Mouse (Mus musculus): ENCODE measurements around the gene Kpnb1. TPM values are rescaled to one million over a fixed set of nuclear protein-coding genes. Genes with fewer than 3 reads are reported as not detected.

Gene Kpnb1
- polyA plus RNA-seq, 1 experiment: 87.9 TPM

DNA sequence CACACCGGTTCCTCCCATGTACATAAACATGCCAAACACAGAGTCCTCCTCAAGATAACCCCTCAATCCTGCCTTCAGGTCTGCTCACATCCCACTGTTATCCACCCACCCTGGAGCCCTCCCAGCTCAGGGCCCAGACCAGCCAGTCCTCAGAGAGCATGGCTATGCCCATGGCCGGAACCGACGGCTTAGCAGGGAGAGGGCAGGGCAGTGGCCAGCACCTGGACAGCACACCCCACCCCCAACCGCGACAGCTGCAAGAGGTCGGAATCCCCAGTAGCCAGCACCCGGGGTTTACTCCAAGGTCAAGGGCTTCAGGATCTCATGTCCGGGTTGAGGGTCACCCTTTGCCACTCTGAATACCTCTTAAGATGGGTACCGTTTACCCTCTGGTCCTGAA, 67.5 kb downstream of the Kpnb1 start:
- Histone ChIP-seq H3K27ac (ENCODE audit: insufficient read depth, low read depth, low read length) (no peak overlapping the region), H3K4me1 (ENCODE audit: control insufficient read depth, insufficient read depth, low read length) (no peaks in the 10 kb centered on the region), H3K4me3 (ENCODE audit: insufficient read depth, low read length) (no peak overlapping the region)
- TF ChIP-seq CTCF (IDR thresholded peaks at IDR 0.05; ENCODE audit: low read depth, low read length): no peak
- TF ChIP-seq POLR2A (IDR thresholded peaks at IDR 0.05; ENCODE audit: borderline replicate concordance, low read depth, low read length): no peak

DNA sequence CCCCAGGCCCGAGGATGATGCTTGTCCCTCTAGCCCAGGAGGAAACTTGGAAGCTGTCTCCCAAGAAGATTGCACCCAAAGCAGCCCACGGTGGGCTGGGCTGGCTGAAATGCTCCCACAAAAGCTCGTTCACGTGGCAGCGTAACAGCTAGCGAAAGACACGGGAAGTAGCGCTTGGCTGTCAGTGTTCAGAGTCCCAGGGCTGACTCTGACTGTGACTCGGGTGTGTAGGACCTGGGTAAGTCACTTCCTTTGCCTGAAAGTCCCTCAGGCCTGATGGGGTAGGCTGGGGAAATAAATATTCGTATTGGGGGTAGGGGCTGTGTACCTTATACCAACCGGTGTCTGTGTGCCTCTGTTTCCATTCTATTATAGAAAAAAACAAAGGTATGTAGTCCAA, 71.9 kb downstream of the Kpnb1 start:
- H3K27ac ChIP-seq (ENCODE audit: insufficient read depth, low read depth, low read length): no peak overlapping the region
- peak overlapping the region; percentile 56 for H3K4me3 ChIP-seq (ENCODE audit: insufficient read depth, low read length)
- TF ChIP-seq CTCF (IDR thresholded peaks at IDR 0.05; ENCODE audit: low read depth, low read length): no peak
- no peak for TF ChIP-seq POLR2A (IDR thresholded peaks at IDR 0.05; ENCODE audit: borderline replicate concordance, low read depth, low read length)
- H3K4me1 ChIP-seq (ENCODE audit: control insufficient read depth, insufficient read depth, low read length): no peaks in the 10 kb centered on the region

DNA sequence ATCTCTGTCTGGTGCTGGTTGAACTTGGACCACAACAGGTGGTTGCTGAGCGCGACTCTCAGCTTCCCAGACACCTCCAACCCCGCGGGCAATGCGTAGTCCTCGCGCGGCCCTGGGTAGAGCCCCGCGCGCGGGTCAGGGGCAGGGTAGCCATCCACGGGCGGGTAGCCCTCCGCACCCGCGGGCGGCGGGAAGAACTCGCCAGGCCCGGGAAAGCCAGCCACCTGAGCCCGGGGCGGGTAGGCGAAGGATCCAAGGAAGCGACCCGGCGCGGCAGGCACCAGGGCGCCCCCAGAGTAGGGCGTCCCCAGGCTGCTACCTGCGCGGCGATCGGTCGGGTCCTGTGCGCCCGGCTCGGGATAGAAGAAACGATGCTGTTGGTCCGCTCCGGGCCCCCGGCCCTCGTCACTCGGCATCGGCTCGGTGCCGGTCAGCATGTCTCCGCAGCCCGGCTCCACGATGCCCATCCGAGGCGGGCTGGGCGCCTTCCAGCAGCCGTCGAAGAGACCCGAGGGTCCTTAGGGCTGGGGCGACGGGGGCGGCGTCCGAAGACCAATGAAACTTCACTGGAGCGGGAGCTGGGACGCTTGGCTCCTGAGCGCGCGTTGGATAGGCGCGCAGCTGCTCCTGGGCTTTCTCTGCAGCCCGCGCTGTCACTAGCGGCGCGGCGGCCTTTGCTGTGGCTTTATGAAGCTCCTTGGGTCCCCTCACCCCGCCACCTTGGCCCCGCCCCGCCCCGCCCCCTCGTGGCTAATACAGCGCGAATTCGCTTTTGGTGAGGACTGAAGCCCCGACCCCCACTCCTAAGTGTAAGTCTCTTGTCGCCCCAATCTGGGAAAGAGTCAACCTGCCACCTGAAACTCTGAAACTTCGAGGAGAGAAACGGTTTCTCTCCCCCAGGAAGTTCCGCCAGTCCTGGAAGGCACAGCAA, 72.7 kb downstream of the Kpnb1 start, which contains the start of gene Tbx21:
Gene Tbx21, minus strand, starts transcription at position 661 of the 931 bp plus-strand sequence.
- TF ChIP-seq CTCF (IDR thresholded peaks at IDR 0.05; ENCODE audit: low read depth, low read length) (no peak), POLR2A (IDR thresholded peaks at IDR 0.05; ENCODE audit: borderline replicate concordance, low read depth, low read length) (no peak)

DNA sequence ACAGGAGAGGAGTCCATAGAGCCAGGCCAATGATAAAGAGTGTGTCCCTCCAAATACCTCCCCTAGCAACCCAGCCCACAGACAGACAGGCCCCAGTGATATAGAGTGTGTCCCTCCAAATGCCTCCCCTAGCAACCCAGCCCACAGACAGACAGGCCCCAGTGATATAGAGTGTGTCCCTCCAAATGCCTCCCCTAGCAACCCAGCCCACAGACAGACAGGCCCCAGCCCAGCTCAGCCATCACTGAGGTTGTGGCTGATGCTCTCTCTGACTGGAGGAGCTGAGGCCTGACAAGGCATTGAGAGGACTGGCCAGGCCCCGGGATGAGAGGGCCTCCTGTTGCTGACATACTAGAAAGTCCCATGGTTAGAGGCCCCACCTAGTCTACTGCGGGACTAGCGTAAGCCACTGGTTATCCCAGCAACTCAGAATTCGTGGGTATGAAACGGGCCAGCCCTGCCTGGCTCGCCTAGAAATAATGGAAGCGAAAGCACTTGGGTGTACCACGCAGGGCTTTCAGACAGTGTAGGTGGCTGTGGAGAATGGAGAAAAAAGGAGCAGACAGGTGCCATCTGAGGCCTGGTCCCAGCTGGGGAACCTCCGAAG, 75.1 kb downstream of the Kpnb1 start:
- H3K27ac ChIP-seq (ENCODE audit: insufficient read depth, low read depth, low read length): no peak overlapping the region
- no peaks in the 10 kb centered on the region for H3K4me1 ChIP-seq (ENCODE audit: control insufficient read depth, insufficient read depth, low read length)
- no peak for TF ChIP-seq CTCF (IDR thresholded peaks at IDR 0.05; ENCODE audit: low read depth, low read length)
- no peak for TF ChIP-seq POLR2A (IDR thresholded peaks at IDR 0.05; ENCODE audit: borderline replicate concordance, low read depth, low read length)
- no peak overlapping the region for H3K4me3 ChIP-seq (ENCODE audit: insufficient read depth, low read length)

More for the DNA sequence above, 72.7 kb downstream of the Kpnb1 start, which contains the start of gene Tbx21:
- Histone ChIP-seq H3K4me3 (ENCODE audit: insufficient read depth, low read length) (peak within 1 kb of the TSS; percentile 56), H3K27ac (ENCODE audit: insufficient read depth, low read depth, low read length) (no peak within 1 kb of the TSS), H3K4me1 (ENCODE audit: control insufficient read depth, insufficient read depth, low read length) (no peaks in the 10 kb centered on the region)

Other genes starting within 250 kb of the Kpnb1 start
- 17.5 and 18.1 TPM in 2 replicates for gene Pnpo, start 243.9 kb downstream of the Kpnb1 start, polyA plus RNA-seq (2012; ENCODE audit: insufficient read depth, insufficient read length, missing spikeins)
- 18.1 and 22.3 TPM in 2 replicates for gene Sp2, start 204.9 kb downstream of the Kpnb1 start, polyA plus RNA-seq (2012; ENCODE audit: insufficient read depth, insufficient read length, missing spikeins)
- 0.31 and 0.37 TPM in 2 replicates for gene Sp6, start 174.5 kb downstream of the Kpnb1 start, polyA plus RNA-seq (2012; ENCODE audit: insufficient read depth, insufficient read length, missing spikeins)
- gene Scrn2, start 157.9 kb downstream of the Kpnb1 start, polyA plus RNA-seq (2012; ENCODE audit: insufficient read depth, insufficient read length, missing spikeins): 1.5 and 2.2 TPM in 2 replicates
- not detected in 2 replicates for gene Lrrc46, start 146.5 kb downstream of the Kpnb1 start, polyA plus RNA-seq (2012; ENCODE audit: insufficient read depth, insufficient read length, missing spikeins)
- 32.2 and 34.0 TPM in 2 replicates for gene Mrpl10, start 146.3 kb downstream of the Kpnb1 start, polyA plus RNA-seq (2012; ENCODE audit: insufficient read depth, insufficient read length, missing spikeins)
- gene Osbpl7, start 137.3 kb downstream of the Kpnb1 start, polyA plus RNA-seq (2012; ENCODE audit: insufficient read depth, insufficient read length, missing spikeins): 8.5 and 9.2 TPM in 2 replicates
- not detected in 2 replicates for gene Tbx21, start 72.5 kb downstream of the Kpnb1 start, polyA plus RNA-seq (2012; ENCODE audit: insufficient read depth, insufficient read length, missing spikeins)
- gene Tbkbp1, start 36.4 kb downstream of the Kpnb1 start, polyA plus RNA-seq (2012; ENCODE audit: insufficient read depth, insufficient read length, missing spikeins): 36.7 and 39.2 TPM in 2 replicates
- gene Npepps, start 92.8 kb upstream of the Kpnb1 start, polyA plus RNA-seq (2012; ENCODE audit: insufficient read depth, insufficient read length, missing spikeins): 102 and 112 TPM in 2 replicates
- 33.0 and 37.6 TPM in 2 replicates for gene Mrpl45, start 127.8 kb upstream of the Kpnb1 start, polyA plus RNA-seq (2012; ENCODE audit: insufficient read depth, insufficient read length, missing spikeins)
- 0.12 TPM in 1 of 2 replicates, not detected in the other for gene Gpr179, start 164.2 kb upstream of the Kpnb1 start, polyA plus RNA-seq (2012; ENCODE audit: insufficient read depth, insufficient read length, missing spikeins)
- 9.2 and 10.3 TPM in 2 replicates for gene Socs7, start 174.7 kb upstream of the Kpnb1 start, polyA plus RNA-seq (2012; ENCODE audit: insufficient read depth, insufficient read length, missing spikeins)
- 7.5 and 9.2 TPM in 2 replicates for gene Arhgap23, start 227.7 kb upstream of the Kpnb1 start, polyA plus RNA-seq (2012; ENCODE audit: insufficient read depth, insufficient read length, missing spikeins)

All from bone marrow macrophage, adult 2 months (primary cell).